15 mouse cellular contexts compared by ENCODE assay signal in the genomic region with DNA sequence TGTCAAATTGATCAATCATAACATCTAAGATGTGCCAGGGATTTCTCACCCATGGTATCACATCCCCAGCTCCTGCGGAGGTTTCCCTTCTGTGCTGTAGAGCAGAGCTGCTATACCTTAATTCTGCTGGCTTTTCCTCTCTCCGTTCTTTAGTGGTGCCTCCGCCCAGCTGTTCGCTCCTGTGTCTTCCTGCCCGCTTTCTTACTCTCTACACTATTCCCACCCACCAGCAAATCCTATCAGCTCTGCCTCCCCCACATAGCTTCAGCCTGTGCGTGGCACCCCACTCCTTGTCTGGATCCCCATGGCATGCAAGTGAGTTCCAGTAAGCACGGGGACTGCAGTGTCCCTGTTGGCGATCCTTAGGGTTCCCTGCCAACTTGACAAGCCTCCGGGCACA.
DNase-seq lines count a peak whose midpoint lies in the region.
"Had no signal": no experiment of that assay in that cellular context is flagged by ENCODE, and none has a peak within 500 bp of the region (broad histone marks: within the 10 kb centered on the region; RNA-seq: fewer than 3 reads in every experiment).

No protein-coding gene starts in this region.

- peak; percentile 44 to 53 for DNase-seq in frontal cortex, postnatal 36 days (ENCODE audit: low spot score in 2 of 2)
- no peak for DNase-seq in frontal cortex, postnatal 10 days (ENCODE audit: low spot score in 2 of 2)
- peak; percentile 48 to 54 for DNase-seq in left cerebral cortex, postnatal 36 days (ENCODE audit: low spot score in 2 of 2)
- no peak for DNase-seq in left cerebral cortex, postnatal 4 days
- DNase-seq in right cerebral cortex, postnatal 25 days: peak; percentile 38
- DNase-seq in right cerebral cortex, postnatal 14 days: no peak
- no peak for DNase-seq in spleen, postnatal 4 days (ENCODE audit: low spot score in 2 of 2)
- DNase-seq: adrenal gland, adult 2 months; adrenal gland, postnatal 25 days; cerebellum, adult 2 months; embryo, embryonic 11 days; gastrocnemius, postnatal 10 days; heart, adult 18-20 months; heart, postnatal 10 days; heart, postnatal 4 days had no signal

- intact Hi-C loops in left cerebral cortex, postnatal 36 days (cut with DNase I): no loop called here
- intact Hi-C loops in left cerebral cortex, postnatal 4 days (cut with DNase I): no loop called here

Comparison
In these comparisons a context has a peak if more than half of its experiments do, and no peak if none do; other contexts are left out.
1. DNase-seq: peak in frontal cortex, postnatal 36 days (2 of 2), left cerebral cortex, postnatal 36 days (2 of 2) and right cerebral cortex, postnatal 25 days (single experiment); none in frontal cortex, postnatal 10 days (0 of 2), left cerebral cortex, postnatal 4 days (single experiment), right cerebral cortex, postnatal 14 days (single experiment) and spleen, postnatal 4 days (0 of 2).